Mouse (Mus musculus) hindbrain, embryonic 11.5 days (tissue): ENCODE results near the gene Junb. TPM values are rescaled to one million over a fixed set of nuclear protein-coding genes. Genes with fewer than 3 reads are reported as not detected.

Experiments
- ATAC-seq: fragments of 200-750 bp; cut with Nextera tagmentation; 2 replicates; pipeline ENCODE4 v1.8.0; 2017; ENCODE audit warnings: mild to moderate bottlenecking, moderate TSS enrichment, moderate library complexity; ENCODE audit not compliant: low FRiP score
- DNase-seq: peaks from one replicate; pipeline ENCODE4 v3.0.0-alpha.2; 2015; ENCODE audit warnings: low spot score
- H3K27ac ChIP-seq: fragments of 300-500 bp; sonication (generic); 2 replicates; pipeline ENCODE4 v1.5.1; 2014; ENCODE audit warnings: mild to moderate bottlenecking, low read depth, low read length
- H3K27me3 ChIP-seq: fragments of 300-500 bp; sonication (generic); 2 replicates; pipeline ENCODE4 v1.6.1; 2014; ENCODE audit warnings: mild to moderate bottlenecking, low read length, moderate library complexity, mixed read lengths; ENCODE audit not compliant: control insufficient read depth, insufficient read depth
- H3K36me3 ChIP-seq: fragments of 300-500 bp; sonication (generic); 2 replicates; pipeline ENCODE4 v1.6.1; 2014; ENCODE audit warnings: mild to moderate bottlenecking, low read length, moderate library complexity, mixed read lengths; ENCODE audit not compliant: control insufficient read depth, insufficient read depth
- H3K4me1 ChIP-seq: fragments of 300-500 bp; sonication (generic); replicated peaks from 2 replicates; pipeline ENCODE4 v1.6.1; 2014; ENCODE audit warnings: low read length, mixed read lengths; ENCODE audit not compliant: control insufficient read depth, insufficient read depth
- H3K4me2 ChIP-seq: fragments of 300-500 bp; sonication (generic); replicated peaks from 2 replicates; pipeline ENCODE4 v1.6.1; 2014; ENCODE audit warnings: mild to moderate bottlenecking, low read depth, low read length
- H3K4me3 ChIP-seq: fragments of 300-500 bp; sonication (generic); 2 replicates; pipeline ENCODE4 v1.5.1; 2014; ENCODE audit warnings: low read depth, low read length
- H3K9ac ChIP-seq: fragments of 300-500 bp; sonication (generic); 2 replicates; pipeline ENCODE4 v1.6.1; 2014; ENCODE audit warnings: low read depth, low read length
- H3K9me3 ChIP-seq: fragments of 300-500 bp; sonication (generic); 2 replicates; pipeline ENCODE4 v1.6.1; 2016; ENCODE audit warnings: low read length; ENCODE audit not compliant: control insufficient read depth
- WGBS: fragments of 180-500 bp; shearing (Covaris S2); extraction: QIAGEN DNeasy Blood & Tissue Kit; methylation state at CpG from one replicate; pipeline ENCODE4 v1.1.7; 2014; 5-methylcytosine and 5-hydroxymethylcytosine counted together
- polyA plus RNA-seq: library from polyadenylated mRNA; unstranded; fragments of >200 nt; fragmentation: Nextera tagmentation; extraction: Ambion mirVana; gene quantifications from 2 replicates; pipeline ENCODE4 v1.2.1, GENCODE M21; 2014

Gene Junb
- polyA plus RNA-seq, result 6.2 and 6.4 TPM in 2 replicates

DNA sequence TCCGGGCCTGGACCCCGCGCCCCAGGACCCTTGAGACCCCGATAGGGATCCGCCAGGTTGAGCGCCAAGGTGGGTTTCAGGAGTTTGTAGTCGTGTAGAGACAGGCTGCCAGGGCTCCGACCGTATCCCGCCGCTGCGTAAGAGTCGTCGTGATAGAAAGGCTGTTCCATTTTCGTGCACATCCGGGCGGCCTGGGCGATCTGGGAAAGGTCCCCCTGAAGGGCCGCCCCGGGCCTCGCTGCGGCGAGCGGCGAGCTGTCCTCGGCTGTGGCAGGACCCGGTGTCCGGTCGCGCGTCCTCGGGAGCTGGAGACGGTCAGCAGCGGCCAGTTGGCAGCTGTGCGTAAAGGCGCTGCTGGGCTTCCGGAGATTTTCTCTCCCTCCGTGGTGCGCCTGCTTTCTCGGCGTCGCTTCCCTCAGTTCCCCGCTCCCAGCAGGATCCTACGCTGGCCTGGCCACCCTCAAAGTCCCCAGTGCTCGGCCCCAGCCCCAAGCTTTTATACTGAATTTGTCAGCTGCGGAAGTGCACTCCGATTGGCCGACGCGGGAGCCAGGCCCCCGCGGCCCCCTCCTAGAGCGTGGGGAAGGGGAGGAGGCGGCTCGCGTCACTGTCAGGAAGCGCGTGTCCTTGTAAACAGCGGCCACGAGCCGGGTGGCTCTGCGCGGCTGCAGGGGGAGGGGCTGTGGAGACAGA is at the start of gene Junb:
Gene Junb, minus strand, starts transcription at position 471 of the 693 bp plus-strand sequence.
- ATAC-seq, result peak; percentile 60
- DNase-seq, result peak; percentile 84
- H3K9me3 ChIP-seq, result no peaks in the 10 kb centered on the region
- peak within 1 kb of the TSS; percentile 83 for H3K4me2 ChIP-seq
- H3K36me3 ChIP-seq, result no peaks in the 10 kb centered on the region
- WGBS, result under 1% methylated on average over 61 of the region's 63 CpGs
- peak within 1 kb of the TSS; percentile 44 for H3K4me3 ChIP-seq
- H3K9ac ChIP-seq, result peak within 1 kb of the TSS; percentile 58; the same call in 1 of the 2 replicates
- no peak within 1 kb of the TSS for H3K27ac ChIP-seq
- H3K4me1 ChIP-seq, result peaks cover 23% of the 10 kb centered on the region
- H3K27me3 ChIP-seq, result peaks cover 41% of the 10 kb centered on the region

DNA sequence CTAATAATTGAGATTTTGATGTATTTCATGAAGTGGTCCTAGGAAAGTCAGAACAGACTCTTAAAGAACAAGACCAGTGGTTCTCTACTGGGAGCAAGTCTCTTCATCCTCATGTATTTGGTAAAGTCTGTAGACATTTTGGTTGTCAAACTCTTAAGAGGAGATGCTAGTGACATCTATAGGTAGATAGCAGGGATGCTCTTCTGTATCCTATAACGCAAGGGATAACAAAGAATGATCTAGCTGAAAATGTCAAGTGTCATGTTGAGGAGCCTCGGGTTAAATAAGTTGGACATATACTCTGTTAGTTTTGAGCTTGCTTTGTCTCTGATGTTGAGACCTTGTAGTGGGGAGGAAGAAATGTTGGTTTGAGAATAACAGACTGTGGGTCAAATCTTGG is 49.4 kb upstream of the Junb start:
- no peak for ATAC-seq
- no peak overlapping the region for H3K27ac ChIP-seq

DNA sequence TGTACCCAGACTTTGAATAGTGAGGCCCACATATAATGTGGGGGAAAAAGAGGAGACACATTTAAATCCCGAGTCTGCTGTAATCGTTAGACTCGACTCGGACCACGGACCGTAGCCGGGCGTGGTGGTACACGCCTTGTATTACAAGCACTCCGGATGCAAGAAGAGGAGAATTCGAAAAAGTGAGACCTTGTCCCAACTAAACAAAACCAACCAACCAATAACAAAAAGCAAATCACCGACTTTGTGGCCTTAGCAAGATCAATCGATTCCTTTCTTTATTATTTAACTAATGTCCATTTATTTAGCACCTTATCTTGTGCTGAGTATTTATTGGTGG is 49.0 kb upstream of the Junb start:
- H3K9ac ChIP-seq, result peak overlapping the region; percentile 100
- H3K36me3 ChIP-seq, result peaks cover 8% of the 10 kb centered on the region; the same call in 1 of the 2 replicates
- no peaks in the 10 kb centered on the region for H3K9me3 ChIP-seq
- DNase-seq (peak; percentile 35), ATAC-seq (no peak)
- peak overlapping the region; percentile 60 for H3K4me2 ChIP-seq
- WGBS, result 2% methylated on average over 13 of the region's 13 CpGs
- H3K27me3 ChIP-seq, result no peaks in the 10 kb centered on the region
- peak overlapping the region; percentile 100 for H3K4me3 ChIP-seq
- H3K4me1 ChIP-seq, result peaks cover 10% of the 10 kb centered on the region
- peak overlapping the region; percentile 75; the same call in 1 of the 2 replicates for H3K27ac ChIP-seq

More for the DNA sequence above, 49.4 kb upstream of the Junb start:
- Histone ChIP-seq H3K9me3 (no peaks in the 10 kb centered on the region), H3K36me3 (peaks cover 8% of the 10 kb centered on the region; the same call in 1 of the 2 replicates), H3K4me2 (peak overlapping the region; percentile 60), H3K27me3 (no peaks in the 10 kb centered on the region), H3K9ac (peak overlapping the region; percentile 100), H3K4me3 (peak overlapping the region; percentile 100), H3K4me1 (peaks cover 10% of the 10 kb centered on the region)
- no peak for DNase-seq
- 27% methylated on average over 2 of the region's 2 CpGs for WGBS

DNA sequence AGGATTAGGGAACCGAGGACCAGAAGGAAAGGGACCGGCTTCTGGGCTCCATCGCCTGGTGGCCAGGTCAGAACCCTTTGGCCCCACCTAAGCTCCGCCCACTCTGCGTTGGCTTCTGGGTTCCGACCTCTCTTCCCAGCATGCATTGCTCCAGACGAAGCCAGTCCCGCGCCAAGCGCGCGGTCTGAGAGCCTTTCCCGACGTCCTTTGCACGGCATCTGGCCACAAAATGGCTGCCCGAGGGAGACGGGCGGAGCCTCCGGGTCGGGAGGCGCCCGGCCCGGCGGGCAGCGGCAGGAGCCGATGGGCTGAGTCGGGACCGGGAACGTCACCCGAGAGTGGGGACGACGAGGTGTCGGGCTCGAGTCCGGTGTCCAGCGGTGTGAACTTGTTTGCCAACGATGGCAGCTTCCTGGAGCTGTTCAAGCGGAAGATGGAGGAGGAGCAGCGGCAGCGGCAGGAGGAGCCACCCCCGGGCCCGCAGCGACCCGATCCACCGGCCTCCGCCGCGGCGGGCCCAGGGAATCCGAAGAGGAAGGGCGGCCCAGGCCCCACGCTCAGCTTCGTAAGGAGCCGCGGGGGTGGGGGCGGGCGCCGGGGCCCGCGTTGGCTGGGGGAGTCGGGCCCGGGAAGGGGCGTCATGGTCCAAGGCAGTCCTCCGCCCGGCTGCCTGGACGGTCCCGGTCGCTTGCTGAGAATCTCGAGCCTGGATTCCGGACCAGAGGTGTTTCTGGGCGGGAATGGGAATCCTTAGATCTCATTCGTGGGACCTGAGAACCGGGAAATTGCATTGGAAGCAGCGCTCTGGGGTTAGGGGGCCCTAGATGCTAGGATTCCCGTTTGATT is 48.4 kb upstream of the Junb start, which contains the start of gene Trir:
Gene Trir, plus strand, starts transcription at position 154 of the 846 bp plus-strand sequence.
- Histone ChIP-seq H3K27me3 (no peaks in the 10 kb centered on the region), H3K4me1 (peaks cover 10% of the 10 kb centered on the region), H3K4me2 (peak within 1 kb of the TSS; percentile 94), H3K4me3 (peak within 1 kb of the TSS; percentile 100), H3K9ac (peak within 1 kb of the TSS; percentile 100), H3K9me3 (no peaks in the 10 kb centered on the region), H3K36me3 (peaks cover 10% of the 10 kb centered on the region; the same call in 1 of the 2 replicates), H3K27ac (peak within 1 kb of the TSS; percentile 75)
- ATAC-seq, result peak; percentile 82
- WGBS, result 0% methylated on average over 68 of the region's 75 CpGs
- DNase-seq, result peak; percentile 98

DNA sequence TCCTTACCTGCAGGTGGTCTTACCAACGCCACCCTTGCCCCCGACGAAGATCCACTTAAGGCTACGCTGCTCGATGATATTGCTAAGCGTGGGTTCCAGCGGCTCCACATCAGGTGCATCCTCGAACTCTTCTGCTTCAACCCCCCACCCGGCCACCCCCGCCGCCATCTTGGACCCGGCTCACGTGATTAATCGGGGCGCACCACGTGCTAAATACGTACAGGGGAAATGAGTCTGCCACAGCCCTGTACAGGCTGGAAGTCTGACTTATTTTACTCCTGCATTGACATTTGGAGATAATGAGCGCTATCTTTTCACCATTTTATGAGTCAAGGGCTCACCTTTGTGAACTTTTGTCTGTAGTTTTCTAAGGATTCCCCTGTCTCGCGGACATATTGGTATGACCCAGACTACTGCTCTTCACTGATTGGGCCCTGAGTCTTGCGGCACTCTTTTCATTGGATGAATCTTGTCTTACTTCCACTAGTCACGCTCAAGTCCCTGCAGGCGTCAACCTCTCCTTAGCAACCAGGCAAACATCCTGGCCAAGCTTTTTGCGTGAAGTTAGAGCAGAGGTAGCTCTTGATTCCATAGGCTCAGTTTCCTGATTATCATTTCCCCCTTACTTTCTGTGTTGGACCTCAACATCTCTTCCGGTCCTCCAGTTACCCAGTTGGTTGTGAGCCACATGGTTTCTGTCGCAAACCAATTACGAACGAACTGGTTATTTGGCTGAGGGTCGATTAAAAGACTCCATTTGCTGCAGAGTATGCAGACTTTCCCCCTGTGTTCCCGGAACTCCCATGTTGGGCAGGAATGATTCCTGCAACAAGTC is 46.8 kb upstream of the Junb start, which contains the start of gene Asna1:
Gene Asna1, minus strand, starts transcription at position 184 of the 835 bp plus-strand sequence.
- peak within 1 kb of the TSS; percentile 83 for H3K9ac ChIP-seq
- peak within 1 kb of the TSS; percentile 33 for H3K27ac ChIP-seq
- H3K36me3 ChIP-seq, result peaks cover 13% of the 10 kb centered on the region; the same call in 1 of the 2 replicates
- peak; percentile 86 for ATAC-seq
- H3K4me1 ChIP-seq, result peaks cover 10% of the 10 kb centered on the region
- H3K9me3 ChIP-seq, result no peaks in the 10 kb centered on the region
- H3K4me3 ChIP-seq, result peak within 1 kb of the TSS; percentile 95
- DNase-seq, result peak; percentile 90
- H3K4me2 ChIP-seq, result peak within 1 kb of the TSS; percentile 94
- no peaks in the 10 kb centered on the region for H3K27me3 ChIP-seq
- 7% methylated on average over 30 of the region's 30 CpGs for WGBS

DNA sequence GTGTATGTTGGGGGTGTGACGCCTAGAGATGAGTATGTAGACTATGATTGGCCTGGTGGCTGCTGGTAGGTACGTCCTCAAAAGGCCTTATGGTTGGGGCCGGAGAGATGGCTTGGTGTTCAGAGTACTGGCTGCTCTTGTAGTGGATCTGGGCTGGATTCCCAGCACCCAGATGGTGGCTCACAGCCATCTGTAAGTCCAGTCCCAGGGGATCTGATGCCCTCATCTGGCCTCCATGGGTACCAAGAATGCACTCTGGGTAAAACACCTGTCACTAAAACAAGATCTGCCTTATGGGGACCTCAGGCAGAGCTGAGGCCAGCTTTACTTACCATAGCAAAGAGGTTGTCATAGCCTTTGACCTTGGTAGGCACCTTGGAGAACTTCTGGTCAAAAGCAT is 45.3 kb upstream of the Junb start:
- 93% methylated on average over 3 of the region's 3 CpGs for WGBS
- Histone ChIP-seq H3K4me2 (peak overlapping the region; percentile 94; the same call in 1 of the 2 replicates), H3K9ac (no peak overlapping the region), H3K27me3 (no peaks in the 10 kb centered on the region), H3K4me3 (peak overlapping the region; percentile 95; the same call in 1 of the 2 replicates), H3K36me3 (peaks cover 10% of the 10 kb centered on the region; the same call in 1 of the 2 replicates), H3K4me1 (peaks cover 8% of the 10 kb centered on the region), H3K27ac (no peak overlapping the region), H3K9me3 (no peaks in the 10 kb centered on the region)
- DNase-seq, result no peak
- no peak for ATAC-seq

DNA sequence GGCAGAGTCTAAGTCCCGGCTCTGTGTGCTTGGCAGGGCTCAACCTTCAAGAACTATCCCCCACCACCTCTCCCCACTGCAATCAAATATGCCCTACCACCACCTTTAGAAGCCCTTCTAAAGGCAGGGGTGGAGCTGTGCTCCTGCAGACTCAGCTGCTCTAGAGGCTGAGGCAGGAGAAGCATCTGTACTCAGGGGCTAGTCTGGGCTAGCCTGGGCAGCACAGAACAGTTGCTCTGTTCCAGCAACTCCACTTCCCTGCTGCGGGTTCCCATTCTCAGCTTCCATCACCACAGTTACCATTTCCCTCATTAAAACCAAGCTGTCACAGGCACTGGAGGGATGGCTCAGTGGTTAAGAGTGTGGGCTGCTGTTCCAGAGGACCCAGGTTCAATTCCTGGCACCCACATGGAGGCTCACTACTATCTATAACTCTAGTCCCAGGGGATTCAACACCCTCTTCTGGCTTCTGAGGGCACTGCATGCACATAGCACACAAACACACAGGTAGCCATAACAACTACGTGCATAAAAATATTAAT is 43.1 kb upstream of the Junb start:
- Histone ChIP-seq H3K27ac (no peak overlapping the region), H3K9ac (no peak overlapping the region), H3K9me3 (no peaks in the 10 kb centered on the region), H3K36me3 (peaks cover 13% of the 10 kb centered on the region; the same call in 1 of the 2 replicates), H3K27me3 (no peaks in the 10 kb centered on the region), H3K4me1 (peaks cover 4% of the 10 kb centered on the region; the same call in 1 of the 2 replicates), H3K4me2 (no peak overlapping the region), H3K4me3 (no peak overlapping the region)
- ATAC-seq (no peak), DNase-seq (no peak)
- 95% methylated on average over 3 of the region's 3 CpGs for WGBS

DNA sequence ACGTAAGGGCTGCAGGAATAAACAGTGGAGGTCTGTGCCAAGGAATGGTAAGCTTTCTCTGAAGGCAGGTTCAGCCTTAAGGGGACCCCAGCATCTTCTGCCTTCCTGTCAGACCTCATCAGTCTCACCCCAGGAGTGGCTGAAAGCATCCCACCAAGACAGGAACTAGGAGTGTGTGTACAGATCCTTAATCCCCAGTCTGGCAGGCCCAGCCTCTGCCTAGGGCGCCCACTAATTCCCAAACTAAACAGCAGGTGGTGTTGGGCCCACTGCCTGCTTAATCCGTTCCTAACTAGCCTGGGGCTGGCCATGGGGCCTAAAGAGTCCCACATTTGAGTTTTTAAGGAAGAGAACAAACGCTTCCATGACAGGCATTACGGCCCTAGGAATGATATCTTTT is 38.7 kb upstream of the Junb start:
- DNase-seq, result no peak
- Histone ChIP-seq H3K4me1 (no peaks in the 10 kb centered on the region), H3K9me3 (no peaks in the 10 kb centered on the region), H3K9ac (no peak overlapping the region), H3K27ac (no peak overlapping the region), H3K4me3 (no peak overlapping the region), H3K4me2 (no peak overlapping the region), H3K27me3 (peaks cover 10% of the 10 kb centered on the region), H3K36me3 (peaks cover 10% of the 10 kb centered on the region; the same call in 1 of the 2 replicates)
- ATAC-seq, result no peak
- WGBS, result 49% methylated on average over 5 of the region's 5 CpGs
